Mouse (Mus musculus): ENCODE data around the gene Gmpr2.

DNA sequence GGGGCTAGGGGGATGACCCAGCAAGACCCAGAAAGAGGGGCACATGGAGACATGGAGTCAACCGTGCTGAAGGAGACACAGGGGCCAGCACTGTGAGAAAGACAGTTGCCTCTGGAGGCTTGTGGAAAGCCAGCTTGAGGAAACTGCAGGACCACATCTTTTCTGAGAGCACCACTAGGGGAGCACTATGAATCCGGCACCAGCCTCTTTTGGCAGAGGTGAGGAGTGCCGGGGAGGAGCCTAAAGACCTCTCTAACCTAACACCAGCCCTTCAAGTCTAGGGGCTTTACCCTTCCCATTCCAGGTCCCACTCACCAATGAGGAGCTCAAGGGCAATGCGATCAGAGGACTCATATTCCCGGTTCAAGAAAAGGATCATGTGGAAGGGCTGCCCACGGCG, 40.0 kb downstream of the Gmpr2 start:
- TF ChIP-seq CTCF (IDR thresholded peaks at IDR 0.05; ENCODE audit: low read depth) (peak; percentile 21), EP300 (IDR thresholded peaks at IDR 0.05; ENCODE audit: low read depth) (no peak)
